Mouse (Mus musculus) liver, embryonic 14.5 days (tissue): ENCODE measurements around the gene Rxfp1.
A peak's percentile ranks its signal among the peaks of the same experiment; 100 is the strongest.

ENCODE experiments used
- CTCF ChIP-seq: IDR thresholded peaks from 2 replicates; pipeline ENCODE4 v1.5.1; 2016; ENCODE audit warnings: antibody characterized with exemption, low read depth, control low read depth
- EP300 ChIP-seq: IDR thresholded peaks from 2 replicates; pipeline ENCODE4 v1.6.1; 2016; ENCODE audit warnings: antibody characterized with exemption, low read depth

DNA sequence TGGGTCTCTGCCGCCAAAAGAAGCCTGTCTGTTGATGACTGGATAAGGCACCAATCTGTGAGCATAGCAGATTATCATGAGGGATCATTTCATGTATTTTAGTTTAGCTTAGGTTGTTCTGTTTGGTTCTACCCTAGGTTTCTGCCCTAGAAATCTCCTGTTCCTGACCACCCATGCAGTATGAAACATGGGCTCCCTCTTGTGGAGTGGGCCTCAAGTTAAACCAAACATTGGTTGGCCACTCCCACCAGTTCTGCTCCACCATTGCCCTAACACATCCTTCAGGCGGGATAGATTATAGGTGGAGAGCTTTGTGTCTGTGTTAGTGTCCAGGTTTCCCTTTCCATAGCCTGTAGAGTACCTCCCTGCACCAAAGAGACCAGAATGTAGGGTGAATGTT, 6.7 kb upstream of the Rxfp1 start:
- TF ChIP-seq CTCF (peak; percentile 53), EP300 (no peak)
